Mouse (Mus musculus): ENCODE results near the gene Il1a.
A peak's percentile ranks its signal among the peaks of the same experiment; 100 is the strongest.

The Il1a gene

GRCm38 (mm10) chr2:129263073-129263472 is 46.7 kb downstream of the Il1a start:
- DNase-seq (ENCODE audit: low spot score in 2 of 2), result no peak

GRCm38 (mm10) chr2:129261151-129261794 is 48.5 kb downstream of the Il1a start:
- no peak for DNase-seq (ENCODE audit: low spot score in 2 of 2)

GRCm38 (mm10) chr2:129260646-129261045 is 49.1 kb downstream of the Il1a start:
- DNase-seq (ENCODE audit: low spot score in 2 of 2), result no peak

- DNase-seq (ENCODE audit: low spot score in 2 of 2), result peak; percentile 25 to 82
Measured at GRCm38 (mm10) chr2:129258475-129259211, 51.1 kb downstream of the Il1a start.

GRCm38 (mm10) chr2:129258056-129258455 is 51.7 kb downstream of the Il1a start:
- no peak for DNase-seq (ENCODE audit: low spot score in 2 of 2)

- DNase-seq (ENCODE audit: low spot score in 2 of 2), result no peak
Measured at GRCm38 (mm10) chr2:129256006-129256405, 53.8 kb downstream of the Il1a start.

- no peak for DNase-seq (ENCODE audit: low spot score in 2 of 2)
Measured at GRCm38 (mm10) chr2:129254076-129254475, 55.7 kb downstream of the Il1a start.

GRCm38 (mm10) chr2:129253631-129253970 is 56.2 kb downstream of the Il1a start:
- no peak for DNase-seq (ENCODE audit: low spot score in 2 of 2)

GRCm38 (mm10) chr2:129252836-129253630 is 56.7 kb downstream of the Il1a start:
- DNase-seq (ENCODE audit: low spot score in 2 of 2), result no peak

Data from left cerebral cortex, adult 9 months (tissue).